Mouse (Mus musculus) neutrophil, adult 5-6 weeks (primary cell): ENCODE measurements at regions not wholly inside any gene's neighbourhood (a gene's known extent, or its start where the extent isn't known, plus 50 kb on each side); places are given as distances from the start of the nearest gene placed in this dataset.

Experiments
- ATAC-seq: fragments of 151-379, 151-347 bp; 2 replicates; pipeline ENCODE4 v1.8.0; 2017; ENCODE audit warnings: mild to moderate bottlenecking, moderate TSS enrichment; ENCODE audit not compliant: insufficient number of reproducible peaks, poor library complexity, low FRiP score, severe bottlenecking; ENCODE audit errors: extremely low read depth

GRCm38 (mm10) chr17:45294256-45294865 lies 139.2 kb downstream of the Cdc5l start:
- no peak for ATAC-seq

GRCm38 (mm10) chr17:45292883-45293282 lies 140.7 kb downstream of the Cdc5l start:
- ATAC-seq = no peak

GRCm38 (mm10) chr17:45291052-45291451 lies 142.5 kb downstream of the Cdc5l start:
- ATAC-seq = no peak

- ATAC-seq = no peak
These were observed 147.8 kb downstream of the Cdc5l start for GRCm38 (mm10) chr17:45285621-45286189.

- ATAC-seq = no peak
These were observed 152.0 kb downstream of the Cdc5l start for GRCm38 (mm10) chr17:45281554-45281953.

GRCm38 (mm10) chr17:45279811-45280205 lies 153.7 kb downstream of the Cdc5l start:
- no peak for ATAC-seq

GRCm38 (mm10) chr17:45279075-45279810 lies 154.3 kb downstream of the Cdc5l start:
- ATAC-seq = no peak

GRCm38 (mm10) chr17:45277516-45277915 lies 156.0 kb downstream of the Cdc5l start:
- no peak for ATAC-seq

- ATAC-seq = no peak
These were observed 156.7 kb downstream of the Cdc5l start for GRCm38 (mm10) chr17:45276686-45277405.

GRCm38 (mm10) chr17:45274894-45275293 lies 158.6 kb downstream of the Cdc5l start:
- ATAC-seq = no peak

- ATAC-seq = no peak
These were observed 166.8 kb downstream of the Cdc5l start for GRCm38 (mm10) chr17:45266776-45267175.

GRCm38 (mm10) chr17:45265587-45265986 lies 167.9 kb downstream of the Cdc5l start:
- ATAC-seq = no peak

- ATAC-seq = no peak
These were observed 169.1 kb downstream of the Cdc5l start for GRCm38 (mm10) chr17:45264434-45264833.

- no peak for ATAC-seq
These were observed 173.1 kb downstream of the Cdc5l start for GRCm38 (mm10) chr17:45260421-45260820.

- ATAC-seq = no peak
These were observed 175.5 kb downstream of the Cdc5l start for GRCm38 (mm10) chr17:45258007-45258406.

GRCm38 (mm10) chr17:45252593-45253230 lies 180.8 kb downstream of the Cdc5l start:
- no peak for ATAC-seq

GRCm38 (mm10) chr17:45251034-45251730 lies 182.4 kb downstream of the Cdc5l start:
- ATAC-seq = 0 out of 2 replicates have a peak, but pooled peaks have one; percentile 19

GRCm38 (mm10) chr17:45250450-45250849 lies 183.1 kb downstream of the Cdc5l start:
- ATAC-seq = no peak
